Mouse (Mus musculus) heart, adult 2 months (tissue): ENCODE measurements around the gene Zkscan2.

ENCODE experiments used
- CTCF ChIP-seq: fragments of 200-600 bp; IDR thresholded peaks from 2 replicates; pipeline ENCODE4 v1.8.1; 2022; ENCODE audit warnings: antibody characterized with exemption, mild to moderate bottlenecking, moderate library complexity
- EP300 ChIP-seq: fragments of 200-500 bp; IDR thresholded peaks from 2 replicates; pipeline ENCODE4 v1.6.1; 2011; ENCODE audit warnings: low read depth, low read length, control low read depth; ENCODE audit not compliant: insufficient read depth
- POLR2A ChIP-seq: fragments of 200-500 bp; IDR thresholded peaks from 2 replicates; pipeline ENCODE4 v1.6.1; 2011; ENCODE audit warnings: mild to moderate bottlenecking, low read depth, low read length, control low read depth; ENCODE audit not compliant: insufficient read depth

DNA sequence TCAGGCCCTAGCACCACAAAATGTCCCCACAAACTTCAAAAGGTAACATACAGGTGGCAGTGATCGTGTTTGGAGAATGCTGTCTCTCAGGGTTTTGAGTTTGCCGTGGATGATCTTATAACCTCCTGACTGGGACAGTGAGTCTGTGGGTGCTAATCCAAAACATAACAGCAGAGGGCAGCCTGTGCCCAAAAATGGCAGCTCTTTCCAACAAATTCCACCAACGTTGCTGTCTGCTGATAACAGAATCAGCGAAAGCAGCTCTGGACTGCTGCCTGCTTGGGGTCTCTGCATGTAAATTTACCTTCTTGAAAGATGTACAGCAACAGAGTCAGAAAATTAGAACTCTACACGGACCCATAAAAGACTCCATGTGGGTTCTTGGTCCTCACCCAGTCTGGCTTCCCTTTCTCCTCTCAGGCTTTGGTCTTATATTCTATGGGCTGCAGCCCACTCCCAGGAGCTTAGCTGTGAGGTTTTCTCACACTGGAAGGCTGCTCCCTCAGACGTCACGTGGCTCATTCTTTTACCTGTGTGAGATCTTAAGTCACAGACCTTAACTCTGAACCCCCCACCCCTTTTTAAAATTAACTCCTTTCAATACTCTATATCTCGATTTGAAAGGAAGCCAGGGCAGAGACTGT lies 24.1 kb upstream of the Zkscan2 start:
- TF ChIP-seq CTCF (peak; percentile 73), POLR2A (no peak), EP300 (no peak)
